ENCODE assay signal across 12 mouse cellular contexts in the genomic region with DNA sequence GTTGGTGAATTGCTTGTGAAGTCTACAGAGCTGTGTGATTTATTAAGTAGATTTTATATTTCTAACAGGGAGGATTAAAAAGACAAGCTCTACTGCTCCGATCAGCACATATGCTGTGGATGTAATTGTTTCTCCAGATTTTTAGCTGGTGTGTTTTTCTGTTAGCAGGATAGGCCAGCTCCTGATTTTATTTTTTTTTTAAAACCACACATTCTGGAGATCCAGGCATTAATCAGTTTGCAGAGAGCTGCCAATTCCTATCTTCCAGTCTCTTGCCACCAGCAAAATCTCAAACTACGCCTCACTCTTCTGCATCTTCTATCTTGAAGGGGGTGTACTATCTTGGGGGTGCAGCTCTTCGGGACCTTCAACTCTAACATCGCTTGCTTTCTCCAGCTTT.
"Had no signal": no experiment of that assay in that cellular context is flagged by ENCODE, and none has a peak within 500 bp of the region (broad histone marks: within the 10 kb centered on the region; RNA-seq: fewer than 3 reads in every experiment).

No protein-coding gene starts in this region.

- H3K9me3 ChIP-seq: kidney, embryonic 15.5 days; limb, embryonic 15.5 days; liver, embryonic 12.5 days; megakaryocyte, embryonic 14.5 days; midbrain, embryonic 15.5 days had no signal

- H3K9ac ChIP-seq: kidney, embryonic 15.5 days; limb, embryonic 15.5 days; liver, embryonic 12.5 days; lung, embryonic 14.5 days; midbrain, embryonic 15.5 days had no signal

- H3K4me3 ChIP-seq: kidney, embryonic 15.5 days; limb, embryonic 15.5 days; liver, embryonic 12.5 days; megakaryocyte, embryonic 14.5 days; midbrain, embryonic 15.5 days had no signal

- H3K27ac ChIP-seq: kidney, embryonic 15.5 days; limb, embryonic 15.5 days; liver, embryonic 12.5 days; midbrain, embryonic 15.5 days had no signal

- H3K4me1 ChIP-seq: liver, embryonic 12.5 days had no signal

- ATAC-seq: liver, embryonic 12.5 days had no signal

- H3K4me2 ChIP-seq: limb, embryonic 15.5 days; liver, embryonic 12.5 days; lung, embryonic 14.5 days; midbrain, embryonic 11.5 days; midbrain, embryonic 15.5 days had no signal

- H3K27me3 ChIP-seq: kidney, embryonic 15.5 days; limb, embryonic 15.5 days; liver, embryonic 12.5 days; midbrain, embryonic 15.5 days had no signal

- DNase-seq: kidney, postnatal 14 days; lung, postnatal 10 days; lung, postnatal 4 days; right cerebral cortex, adult 18-20 months; thymus, postnatal 36 days had no signal

- H3K36me3 ChIP-seq: kidney, embryonic 15.5 days; limb, embryonic 15.5 days; liver, embryonic 12.5 days; midbrain, embryonic 15.5 days had no signal
